Mouse (Mus musculus) embryonic facial prominence, embryonic 14.5 days (tissue): ENCODE measurements around the gene Zscan4e. TPM values are rescaled to one million over a fixed set of nuclear protein-coding genes. Genes with fewer than 3 reads are reported as not detected.
"Not testable (repeated sequence)": the region's sequence is repeated elsewhere in the genome, so short reads cannot be mapped to it uniquely, and the experiment has no call there.

ENCODE experiments used
- ATAC-seq: fragments of 200-750 bp; cut with Nextera tagmentation; 2 replicates; pipeline ENCODE4 v1.8.0; 2017; ENCODE audit warnings: low read depth, moderate number of reproducible peaks, moderate TSS enrichment
- DNase-seq: peaks from one replicate; pipeline ENCODE4 v3.0.0-alpha.2; 2015; ENCODE audit warnings: low spot score
- H3K27ac ChIP-seq: fragments of 300-500 bp; sonication (generic); replicated peaks from 2 replicates; pipeline ENCODE4 v1.5.1; 2014; ENCODE audit warnings: low read depth, mild to moderate bottlenecking, low read length, moderate library complexity
- H3K27me3 ChIP-seq: fragments of 300-500 bp; sonication (generic); replicated peaks from 2 replicates; pipeline ENCODE4 v1.6.1; 2014; ENCODE audit warnings: low read length; ENCODE audit not compliant: control insufficient read depth, insufficient read depth
- H3K36me3 ChIP-seq: fragments of 300-500 bp; sonication (generic); 2 replicates; pipeline ENCODE4 v1.6.1; 2014; ENCODE audit warnings: low read length, mixed read lengths; ENCODE audit not compliant: control insufficient read depth, insufficient read depth
- H3K4me1 ChIP-seq: fragments of 300-500 bp; sonication (generic); 2 replicates; pipeline ENCODE4 v1.6.1; 2014; ENCODE audit warnings: antibody characterized with exemption, low read length; ENCODE audit not compliant: control insufficient read depth, insufficient read depth
- H3K4me2 ChIP-seq: fragments of 300-500 bp; sonication (generic); 2 replicates; pipeline ENCODE4 v1.6.1; 2014; ENCODE audit warnings: low read depth, mild to moderate bottlenecking, low read length, moderate library complexity, mixed read lengths
- H3K4me3 ChIP-seq: fragments of 300-500 bp; sonication (generic); 2 replicates; pipeline ENCODE4 v1.5.1; 2014; ENCODE audit warnings: low read depth, mild to moderate bottlenecking, low read length
- H3K9ac ChIP-seq: fragments of 300-500 bp; sonication (generic); 2 replicates; pipeline ENCODE4 v1.6.1; 2014; ENCODE audit warnings: low read depth, mild to moderate bottlenecking, low read length, moderate library complexity, mixed read lengths
- H3K9me3 ChIP-seq: fragments of 300-500 bp; sonication (generic); 2 replicates; pipeline ENCODE4 v1.6.1; 2016; ENCODE audit warnings: low read length; ENCODE audit not compliant: control insufficient read depth
- microRNA-seq: library from miRNA; unstranded; fragments of <30 nt; microRNA quantifications from one replicate; pipeline ENCODE4, GENCODE M21; 2016; ENCODE audit warnings: borderline number of aligned reads
- polyA plus RNA-seq: library from polyadenylated mRNA; unstranded; fragments of >200 nt; fragmentation: Nextera tagmentation; extraction: Ambion mirVana; gene quantifications from 2 replicates; pipeline ENCODE4 v1.2.1, GENCODE M21; 2014

The Zscan4e gene
- polyA plus RNA-seq: not detected in 2 replicates

- not testable (repeated sequence) for H3K4me2 ChIP-seq, DNase-seq, H3K27me3 ChIP-seq, H3K27ac ChIP-seq, H3K4me1 ChIP-seq, H3K9ac ChIP-seq, H3K36me3 ChIP-seq, H3K4me3 ChIP-seq, H3K9me3 ChIP-seq, ATAC-seq
These were observed at the start of gene Zscan4e for GRCm38 (mm10) chr7:11310582-11310981. Gene Zscan4e (minus strand): TSS chr7:11310682.

Small RNAs within 50 kb of the gene (microRNA-seq; reads per million reads assigned to microRNA genes)
- not detected for gene Gm23087
- not detected for gene Gm26248

Other genes starting within 250 kb of the Zscan4e start
- gene Zscan4-ps1, start 241.0 kb downstream of the Zscan4e start, polyA plus RNA-seq: not detected in 2 replicates
- not detected in 2 replicates for gene Zscan4d, start 144.5 kb downstream of the Zscan4e start, polyA plus RNA-seq
- gene Zscan4f, start 87.2 kb upstream of the Zscan4e start, polyA plus RNA-seq: not detected in 2 replicates
- gene Zscan4-ps2, start 203.6 kb upstream of the Zscan4e start, polyA plus RNA-seq: not detected in 2 replicates